Mouse (Mus musculus) CD4-positive, CD25-positive, alpha-beta regulatory T cell, adult 2 months (primary cell): Measurements from ENCODE around the gene Olfr1258.
"Not testable (repeated sequence)": the region's sequence is repeated elsewhere in the genome, so short reads cannot be mapped to it uniquely, and the experiment has no call there.

Experiments
- DNase-seq: peaks from one replicate; pipeline ENCODE4 v3.0.0-alpha.2; 2012; ENCODE audit warnings: low read depth, low spot score

Olfr1258 gene

GRCm38 (mm10) chr2:89927009-89927408 is at the start of gene Olfr1258:
Gene Olfr1258 (plus strand): TSS chr2:89927309.
- no peak for DNase-seq

GRCm38 (mm10) chr2:89878137-89878536 is 49.0 kb upstream of the Olfr1258 start, which contains the start of gene Olfr1257:
Gene Olfr1257 (plus strand): TSS chr2:89878437.
- no peak for DNase-seq

GRCm38 (mm10) chr2:89912616-89913015 is 14.5 kb upstream of the Olfr1258 start:
- not testable (repeated sequence) for DNase-seq

GRCm38 (mm10) chr2:89948564-89948963 is 21.5 kb downstream of the Olfr1258 start, which contains the start of gene Olfr1259:
Gene Olfr1259 (minus strand): TSS chr2:89948664.
- DNase-seq, result no peak

GRCm38 (mm10) chr2:89974184-89974583 is 47.1 kb downstream of the Olfr1258 start, which contains the start of gene Olfr1260:
Gene Olfr1260 (plus strand): TSS chr2:89974340.
- no peak for DNase-seq

GRCm38 (mm10) chr2:89977709-89978108 is 50.6 kb downstream of the Olfr1258 start:
- DNase-seq, result no peak
